Mouse (Mus musculus) natural killer cell, adult 2 months (primary cell): Measurements from ENCODE around the gene Slc1a1.

Experiments
- DNase-seq, 2 experiments: peaks; one replicate each; pipeline ENCODE4 v3.0.0; 2022; ENCODE audit warnings: low spot score in 2 of 2

Slc1a1 gene

GRCm38 (mm10) chr19:28852001-28852400 lies 17.2 kb downstream of the Slc1a1 start:
- DNase-seq = no peak

- no peak for DNase-seq
Observed at GRCm38 (mm10) chr19:28854831-28855230, 20.0 kb downstream of the Slc1a1 start.

DNA sequence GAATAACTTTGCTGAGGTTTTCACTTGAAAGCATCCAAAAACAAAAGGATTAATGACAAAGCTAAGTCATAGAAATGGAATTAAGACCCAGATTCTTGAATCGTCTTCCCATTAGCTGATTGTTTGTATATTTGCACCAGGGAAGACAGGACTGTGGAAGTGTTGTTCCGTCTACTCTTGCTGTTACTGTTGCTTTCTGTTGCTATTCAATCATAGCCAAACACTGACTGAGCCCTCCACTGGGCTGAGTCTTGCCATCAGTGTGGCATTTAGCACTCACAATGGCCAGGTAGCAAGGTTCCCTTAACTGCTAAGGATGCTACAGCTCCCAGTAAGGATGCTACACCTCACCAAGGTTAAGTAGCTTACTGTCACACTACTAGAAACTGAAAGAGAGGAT lies 25.4 kb downstream of the Slc1a1 start:
- no peak for DNase-seq

DNA sequence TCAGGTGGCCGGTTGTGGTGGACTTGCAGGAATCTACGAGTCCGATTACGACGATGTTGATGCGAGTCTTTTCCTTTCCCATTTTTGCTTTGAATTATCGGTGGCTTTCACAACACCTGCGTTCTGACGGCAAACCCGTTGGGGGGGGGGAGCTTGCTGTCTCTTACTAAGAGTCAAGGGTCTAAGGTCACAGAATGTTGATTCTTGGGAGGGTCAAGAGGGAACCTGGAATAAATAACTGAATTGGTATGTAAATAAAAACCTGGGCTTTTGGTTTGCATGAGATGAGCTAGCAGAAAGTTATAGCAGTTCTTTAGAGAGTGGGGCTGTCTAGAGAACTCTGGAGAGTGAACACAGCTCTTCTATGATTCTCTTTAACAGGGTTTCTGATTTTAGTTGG lies 28.8 kb downstream of the Slc1a1 start:
- DNase-seq = no peak

GRCm38 (mm10) chr19:28864981-28865380 lies 30.1 kb downstream of the Slc1a1 start:
- DNase-seq = no peak

DNA sequence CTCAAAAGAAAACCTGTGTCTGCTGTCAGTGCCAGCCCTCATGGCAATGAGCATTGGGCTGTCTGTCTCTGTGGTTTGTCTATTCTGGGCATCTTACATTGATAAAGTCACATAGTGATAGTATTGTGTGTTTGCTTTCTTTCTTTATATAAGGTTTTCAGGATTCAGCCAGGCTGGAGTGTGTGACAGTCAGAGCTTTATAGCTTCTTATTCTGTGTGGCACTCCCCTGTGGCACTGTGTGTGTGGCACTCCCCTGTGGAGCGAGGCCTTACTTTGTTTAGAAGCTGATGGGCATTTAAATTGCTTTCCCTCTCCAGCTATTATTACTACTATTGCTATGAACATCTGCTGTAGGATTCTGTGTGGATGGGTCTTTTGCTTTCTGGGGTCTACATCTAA lies 30.7 kb downstream of the Slc1a1 start:
- DNase-seq = no peak

DNA sequence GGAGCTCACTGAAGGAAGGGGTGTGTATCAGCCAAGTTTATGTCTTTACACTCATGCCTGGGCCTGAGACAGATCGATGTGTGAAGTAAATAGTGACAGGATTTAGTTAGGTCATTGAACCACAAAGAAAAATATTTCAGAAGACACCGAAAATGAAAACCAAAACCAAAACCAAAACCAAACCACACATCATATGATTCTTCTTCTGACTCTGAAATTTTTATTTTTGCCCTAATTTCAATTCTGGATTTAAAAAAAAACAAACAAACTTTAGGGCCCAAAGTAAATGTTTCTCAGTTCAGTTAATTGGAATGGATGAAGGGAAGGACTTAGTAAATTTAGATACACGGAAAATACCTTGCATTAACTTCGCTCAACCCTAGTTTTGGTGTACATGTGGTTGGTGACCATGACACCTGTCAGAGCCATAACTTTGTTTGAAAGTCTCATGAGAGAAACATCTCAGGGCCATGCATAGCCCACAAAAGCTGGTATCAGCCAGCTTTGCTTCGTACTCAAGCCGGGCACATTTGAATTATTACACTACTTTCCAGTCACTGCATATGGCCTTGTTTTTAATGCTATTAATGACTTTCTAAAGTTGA lies 34.5 kb downstream of the Slc1a1 start:
- no peak for DNase-seq

DNA sequence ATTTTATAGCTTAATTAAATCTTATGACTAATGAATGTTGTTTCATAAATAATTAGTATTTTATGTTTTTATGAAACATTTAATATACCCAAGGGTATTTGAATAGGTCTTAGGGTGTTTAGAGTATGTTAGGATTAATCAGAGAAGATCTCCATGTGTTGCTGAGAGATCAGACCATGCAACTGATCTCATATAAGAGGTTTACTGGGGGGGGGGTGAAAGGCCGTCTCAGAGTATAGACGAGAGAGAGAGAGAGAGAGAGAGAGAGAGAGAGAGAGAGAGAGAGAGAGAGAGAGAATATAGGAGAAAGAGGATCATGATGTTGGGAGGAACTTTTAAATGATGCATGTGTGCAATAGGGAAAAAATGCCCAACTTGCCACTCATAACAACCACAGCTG lies 35.5 kb downstream of the Slc1a1 start:
- no peak for DNase-seq

GRCm38 (mm10) chr19:28879476-28879875 lies 44.6 kb downstream of the Slc1a1 start:
- DNase-seq = no peak

GRCm38 (mm10) chr19:28883126-28883525 lies 48.3 kb downstream of the Slc1a1 start:
- DNase-seq = no peak

DNA sequence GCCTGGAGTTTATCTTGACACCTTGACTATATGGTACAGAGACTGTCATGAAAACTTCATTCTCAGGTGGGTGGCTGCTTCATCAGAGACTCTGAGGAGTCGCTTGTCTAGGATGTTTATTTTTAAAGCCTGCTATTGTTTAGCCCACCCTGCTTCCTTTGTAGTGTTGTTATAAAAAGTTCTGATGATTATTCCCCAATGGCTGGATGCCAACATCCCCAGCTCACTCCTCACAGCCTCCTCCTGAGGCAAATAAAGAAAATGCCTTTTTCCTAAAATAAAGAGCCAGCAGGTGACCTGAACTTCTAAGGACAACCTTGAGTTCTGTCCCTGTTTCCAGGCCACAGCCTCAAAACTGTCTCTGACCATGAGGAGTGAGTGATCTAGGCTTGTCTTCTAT lies 53.6 kb downstream of the Slc1a1 start:
- no peak for DNase-seq

DNA sequence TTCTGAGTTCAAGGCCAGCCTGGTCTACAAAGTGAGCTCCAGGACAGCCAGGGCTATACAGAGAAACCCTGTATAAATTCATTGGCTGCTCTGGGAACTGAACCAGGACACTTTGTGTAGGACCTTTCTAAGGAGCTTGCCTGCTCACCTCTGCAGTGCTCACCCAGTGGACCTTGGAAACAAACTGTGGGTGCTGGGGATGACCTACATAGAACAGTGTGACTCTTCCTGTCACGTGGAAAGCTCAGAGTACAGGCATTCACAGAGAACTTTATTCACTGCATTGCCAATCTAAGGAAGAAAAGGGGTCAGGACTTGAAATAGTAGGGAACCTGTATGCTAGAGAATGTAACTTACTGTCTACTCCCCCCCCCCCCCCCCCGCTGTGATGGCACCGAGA lies 54.4 kb downstream of the Slc1a1 start:
- DNase-seq = no peak

GRCm38 (mm10) chr19:28891238-28891637 lies 56.4 kb downstream of the Slc1a1 start:
- DNase-seq = no peak

GRCm38 (mm10) chr19:28891864-28892263 lies 57.0 kb downstream of the Slc1a1 start:
- no peak for DNase-seq

DNA sequence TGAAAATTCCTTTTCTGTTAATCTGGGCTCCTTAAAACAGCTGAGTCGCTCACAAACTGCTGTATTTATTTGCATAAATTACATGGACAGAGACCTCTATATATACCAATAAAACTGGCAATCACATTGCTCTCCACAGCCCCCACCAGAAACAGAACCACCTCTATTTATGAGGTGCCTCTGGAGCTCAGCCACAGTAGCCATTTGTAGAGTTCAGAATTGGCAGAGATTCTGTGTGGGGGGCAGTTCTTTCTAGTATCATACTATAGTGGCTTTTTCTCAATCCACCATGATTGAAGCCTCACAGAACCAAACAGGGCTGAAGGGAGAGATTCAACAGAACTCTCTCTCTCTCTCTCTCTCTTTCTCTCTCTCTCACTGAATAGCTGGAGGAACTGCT lies 61.8 kb downstream of the Slc1a1 start:
- no peak for DNase-seq

DNA sequence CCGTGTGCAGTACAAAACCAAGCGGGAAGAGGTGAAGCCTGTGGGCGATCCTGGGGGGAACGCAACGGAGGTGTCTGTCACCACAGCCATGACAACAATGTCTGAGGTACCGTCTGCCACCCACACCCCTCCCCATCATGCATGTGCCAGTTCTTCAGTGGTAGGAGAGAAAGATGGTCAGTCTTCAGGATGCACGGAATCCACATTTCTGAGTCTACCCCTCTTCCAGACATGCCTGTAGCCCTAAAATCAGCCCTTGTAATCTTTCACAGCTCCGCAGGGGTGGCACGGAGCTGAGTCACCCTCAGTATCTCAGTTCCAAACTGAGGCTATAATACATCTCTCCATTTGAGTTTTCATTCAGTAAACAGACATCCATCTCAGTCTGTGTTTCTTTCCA lies 62.6 kb downstream of the Slc1a1 start:
- no peak for DNase-seq

DNA sequence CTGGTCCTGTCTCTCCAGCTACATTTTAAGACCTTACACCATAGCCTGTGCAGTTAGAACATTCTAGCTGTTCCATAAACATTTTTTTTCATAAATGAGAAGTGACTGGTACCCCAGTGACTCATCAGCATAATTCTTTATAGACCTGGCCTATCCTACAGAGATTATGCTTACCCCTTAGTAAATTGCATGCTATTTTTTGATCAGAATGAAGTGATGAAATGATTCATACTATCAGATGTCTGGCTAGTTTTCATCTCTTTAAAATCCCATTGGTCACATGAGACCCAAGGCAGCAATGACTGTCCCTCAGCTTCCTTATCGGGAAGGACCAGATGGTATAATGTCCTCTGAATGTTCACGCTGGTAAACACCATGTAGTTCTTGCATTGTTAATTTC lies 65.9 kb downstream of the Slc1a1 start:
- DNase-seq = no peak

- DNase-seq = no peak
Observed at GRCm38 (mm10) chr19:28902111-28902510, 67.3 kb downstream of the Slc1a1 start.

- DNase-seq = no peak
Observed at GRCm38 (mm10) chr19:28902806-28903205, 68.0 kb downstream of the Slc1a1 start.

GRCm38 (mm10) chr19:28903536-28904119 lies 68.8 kb downstream of the Slc1a1 start:
- DNase-seq = no peak

GRCm38 (mm10) chr19:28908186-28908585 lies 73.3 kb downstream of the Slc1a1 start:
- no peak for DNase-seq

GRCm38 (mm10) chr19:28908693-28909092 lies 73.8 kb downstream of the Slc1a1 start:
- DNase-seq = no peak

GRCm38 (mm10) chr19:28914598-28914997 lies 79.7 kb downstream of the Slc1a1 start:
- no peak for DNase-seq
